Mouse (Mus musculus) kidney, adult 9 months (tissue): Measurements from ENCODE around the gene Amer2.

Experiments used
- DNase-seq: peaks from one replicate; pipeline ENCODE4 v3.0.0; 2022

The Amer2 gene

DNA sequence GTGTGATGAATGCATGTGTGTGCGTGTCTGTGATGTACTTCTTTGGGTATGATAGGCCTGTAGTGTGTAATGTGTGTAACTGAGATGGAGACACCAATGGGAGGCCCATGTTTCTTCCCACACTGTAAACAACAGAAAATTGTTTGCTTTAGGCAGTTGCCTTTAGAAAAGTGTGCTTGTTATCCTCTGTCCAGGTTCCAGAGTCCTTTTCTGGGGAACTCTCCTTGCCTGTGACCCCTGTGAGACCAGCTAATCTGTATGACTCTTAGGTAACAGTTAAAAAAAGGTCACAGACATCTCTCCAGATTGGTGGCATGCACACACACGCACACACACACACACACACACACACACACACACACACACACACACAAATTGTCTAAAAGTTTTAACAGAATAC is 15.3 kb downstream of the Amer2 start:
- no peak for DNase-seq

- DNase-seq, result no peak
Observed at GRCm38 (mm10) chr14:60392202-60392601, 19.1 kb downstream of the Amer2 start.

DNA sequence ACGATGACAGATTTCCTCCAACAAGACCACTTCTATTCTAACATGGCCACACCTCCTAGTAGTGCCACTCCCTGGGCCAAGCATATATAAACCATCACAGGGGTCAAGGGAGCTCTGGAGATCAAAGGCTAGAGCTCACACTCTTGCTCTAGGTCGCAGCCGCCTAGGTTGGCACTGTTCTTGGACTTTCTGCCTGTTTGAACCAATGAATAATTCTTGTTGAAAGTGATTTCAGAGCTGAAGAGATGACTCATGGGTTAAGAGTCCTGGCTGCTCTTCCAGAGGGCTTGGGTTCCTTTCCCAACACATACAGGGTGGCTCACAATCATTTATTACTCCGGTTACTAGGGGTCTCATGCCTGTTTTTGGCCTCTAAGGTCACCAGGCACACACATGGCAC is 24.3 kb downstream of the Amer2 start:
- no peak for DNase-seq

GRCm38 (mm10) chr14:60398861-60399260 is 25.8 kb downstream of the Amer2 start:
- DNase-seq, result no peak

DNA sequence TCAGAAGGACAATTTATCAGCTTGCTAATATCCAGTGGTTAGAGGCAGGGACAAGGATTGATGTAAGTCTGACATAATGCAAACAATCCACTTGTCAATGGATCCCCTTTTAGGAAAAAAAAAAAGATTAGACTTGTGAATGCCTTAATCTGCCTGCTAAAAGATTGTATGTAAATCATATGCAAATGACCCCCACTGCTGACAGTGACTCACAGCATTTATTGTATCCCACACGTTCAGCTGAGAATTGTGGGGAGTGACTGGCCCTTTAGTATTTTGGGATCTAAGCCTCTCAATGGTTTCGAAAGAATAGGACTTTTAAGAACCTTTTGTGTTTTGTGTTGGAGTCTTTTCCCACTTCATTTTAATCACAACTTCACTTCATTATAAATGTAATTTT is 30.2 kb downstream of the Amer2 start:
- no peak for DNase-seq

DNA sequence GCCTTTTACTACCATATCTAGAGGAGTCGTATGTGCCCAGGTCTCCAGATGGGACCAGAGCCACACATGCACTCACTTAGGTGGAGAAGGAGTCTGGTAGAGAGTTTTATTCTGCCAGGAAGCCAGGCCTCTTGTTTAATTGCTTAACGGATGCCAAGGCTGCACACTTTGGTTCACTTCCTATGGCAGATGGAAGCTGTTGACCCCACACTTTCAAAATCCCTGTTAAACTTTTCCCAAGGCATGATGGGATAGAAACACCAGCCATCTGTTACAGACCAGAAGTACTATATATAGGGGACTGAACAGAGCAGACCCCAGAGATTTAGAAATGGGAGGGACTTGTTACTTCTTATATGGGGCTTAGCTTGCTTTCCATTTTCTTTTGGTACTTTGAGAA is 32.8 kb downstream of the Amer2 start:
- DNase-seq, result no peak

- no peak for DNase-seq
Observed at GRCm38 (mm10) chr14:60406543-60406942, 33.5 kb downstream of the Amer2 start.

DNA sequence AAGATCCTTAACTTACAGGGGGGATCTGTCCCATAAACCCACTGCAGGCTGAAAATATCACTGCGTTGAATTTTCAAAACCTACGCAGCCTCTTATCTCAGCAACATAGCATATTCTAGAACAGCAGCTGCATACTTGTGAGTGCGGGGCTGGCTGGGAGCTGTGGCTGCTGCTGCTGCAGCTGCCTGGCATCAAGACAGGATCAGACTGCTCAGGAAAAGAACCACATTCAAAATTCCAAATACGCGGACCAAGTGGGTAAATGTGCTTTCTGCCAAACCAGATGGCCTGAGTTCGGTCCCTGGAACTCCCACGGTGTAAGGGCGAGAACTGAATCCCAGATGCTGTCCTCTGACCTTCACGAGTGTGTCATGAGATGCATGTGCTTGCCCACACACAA is 34.3 kb downstream of the Amer2 start:
- DNase-seq, result no peak

DNA sequence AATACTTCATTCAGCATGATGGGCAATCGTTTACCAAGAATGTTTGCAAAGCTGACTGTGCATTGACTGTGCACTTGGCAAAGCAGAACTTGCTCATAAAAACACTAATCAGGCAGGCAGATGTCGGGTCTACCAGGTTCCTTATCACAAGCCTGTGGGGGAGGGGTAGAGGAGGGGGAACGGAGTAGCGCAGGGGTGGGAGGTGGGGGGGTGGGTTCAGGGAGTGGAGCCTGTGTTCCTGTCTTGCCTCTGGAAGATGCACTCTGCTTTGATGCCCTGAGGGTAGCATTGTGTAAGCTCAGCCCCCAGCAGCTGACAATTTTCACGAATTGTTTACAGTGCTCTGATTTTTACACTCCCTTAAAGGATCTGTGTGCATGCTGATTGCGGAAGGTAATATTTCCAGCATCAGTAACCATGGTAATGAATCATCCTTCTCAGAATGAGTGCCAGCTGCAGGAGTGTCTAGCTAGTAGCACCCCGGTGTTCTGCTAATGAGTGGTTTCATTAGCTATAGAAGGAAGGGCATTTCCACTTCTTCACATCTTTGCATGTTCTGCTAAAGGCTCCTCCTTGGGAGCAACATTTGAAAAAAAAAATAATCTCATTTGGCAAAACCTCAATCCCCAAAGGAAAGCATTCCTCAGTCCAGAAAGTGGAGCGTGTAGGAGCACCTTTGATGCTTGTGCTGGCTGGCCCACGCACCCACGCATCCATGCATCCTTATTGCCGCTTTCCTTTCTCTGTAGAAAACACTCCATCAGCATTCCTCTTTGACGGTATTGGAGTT is 36.8 kb downstream of the Amer2 start:
- DNase-seq, result no peak

GRCm38 (mm10) chr14:60411229-60411628 is 38.2 kb downstream of the Amer2 start:
- DNase-seq, result no peak

DNA sequence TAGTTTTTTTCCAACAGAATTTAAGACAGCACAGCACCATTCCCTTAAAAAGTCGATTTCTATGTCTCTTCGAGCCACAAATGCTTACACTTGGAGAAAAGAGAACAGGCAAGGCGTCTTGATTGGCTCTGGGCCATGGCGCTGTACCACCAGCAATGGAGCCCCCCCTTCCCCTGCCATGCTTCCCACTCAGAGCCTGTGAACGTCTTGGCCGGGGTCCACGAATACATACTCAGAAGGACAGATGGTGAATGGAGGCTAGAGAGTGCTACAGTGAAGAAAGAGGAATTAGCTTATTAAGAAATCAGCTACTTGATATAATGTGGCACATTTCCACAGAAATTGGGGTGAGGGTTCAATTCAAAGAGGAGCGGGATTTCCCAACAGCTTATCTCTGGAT is 41.6 kb downstream of the Amer2 start:
- DNase-seq, result no peak

DNA sequence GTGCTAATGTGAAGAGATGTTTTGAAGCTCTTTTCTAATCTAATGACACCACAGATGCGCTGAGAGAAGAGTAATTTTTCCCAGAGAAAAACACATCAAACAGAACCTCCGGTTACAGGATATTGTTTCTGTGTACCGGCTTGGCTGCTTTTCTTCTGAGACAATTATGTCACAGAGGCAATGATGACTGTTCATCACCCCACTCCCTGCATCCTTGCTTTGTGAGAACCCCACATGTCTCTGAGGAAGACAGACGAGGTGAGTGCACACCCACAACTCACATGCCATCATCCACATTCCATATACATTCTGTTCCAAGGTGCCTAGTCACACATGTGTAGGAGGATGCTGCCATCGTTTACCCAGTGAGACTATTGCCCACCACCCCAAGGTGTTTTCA is 44.9 kb downstream of the Amer2 start:
- no peak for DNase-seq

GRCm38 (mm10) chr14:60422920-60423319 is 49.9 kb downstream of the Amer2 start:
- no peak for DNase-seq

GRCm38 (mm10) chr14:60424174-60424573 is 51.1 kb downstream of the Amer2 start:
- no peak for DNase-seq

DNA sequence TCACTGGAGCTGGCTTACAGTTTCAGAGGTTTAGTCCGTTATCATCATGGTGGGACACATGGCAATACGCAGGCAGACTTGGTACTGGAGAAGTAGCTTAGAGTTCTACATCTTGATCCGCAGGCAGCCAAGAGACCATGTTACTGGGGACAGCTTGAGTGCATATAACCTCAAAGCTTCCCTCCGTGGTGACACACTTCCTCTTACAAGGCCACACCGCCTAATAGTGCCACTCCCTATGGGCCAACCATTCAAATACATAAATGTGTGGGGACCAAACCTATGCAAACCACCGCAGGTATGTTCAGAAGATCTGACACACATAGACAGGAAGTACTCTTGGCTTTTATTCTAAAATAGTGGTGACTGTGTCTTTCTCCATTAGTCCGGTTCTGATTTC is 52.5 kb downstream of the Amer2 start:
- no peak for DNase-seq

DNA sequence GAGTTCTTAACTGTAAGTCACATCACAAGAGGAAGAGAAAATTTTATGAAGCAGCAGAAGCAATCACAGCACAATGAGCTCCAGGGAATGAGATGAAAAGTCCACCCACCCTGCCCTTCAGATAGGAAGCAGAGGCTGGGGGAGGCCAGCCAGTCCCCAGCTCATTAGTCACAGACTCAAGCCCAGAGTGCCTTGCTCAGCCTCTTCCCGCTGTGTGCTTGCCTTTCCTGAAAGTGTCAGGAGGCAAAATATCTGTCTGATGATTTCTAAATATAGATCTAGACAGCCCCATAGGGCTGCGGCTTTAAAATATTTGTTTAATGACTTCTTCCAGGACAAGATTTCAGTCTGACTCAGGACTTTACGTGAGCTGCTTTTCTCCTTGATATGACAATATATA is 54.8 kb downstream of the Amer2 start:
- DNase-seq, result no peak

DNA sequence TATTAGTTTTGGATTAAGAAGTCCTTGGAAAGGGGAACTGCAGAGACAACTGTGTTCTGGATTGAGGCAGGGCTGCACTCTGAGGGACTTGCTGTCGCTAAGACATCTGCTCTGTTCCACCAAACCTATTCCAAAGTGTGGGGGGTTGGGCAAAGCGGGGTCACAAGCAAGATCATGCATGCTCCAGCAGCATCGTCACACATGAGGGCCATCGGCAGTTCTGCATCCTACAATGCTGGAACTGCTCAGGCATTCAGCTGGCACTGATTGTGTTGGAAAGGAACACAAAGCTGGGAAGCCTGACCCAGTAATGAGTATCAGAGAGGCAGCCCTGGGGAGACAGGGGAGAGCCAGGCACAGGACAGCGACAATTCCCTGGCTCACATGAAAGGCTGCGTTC is 56.5 kb downstream of the Amer2 start:
- DNase-seq, result no peak

DNA sequence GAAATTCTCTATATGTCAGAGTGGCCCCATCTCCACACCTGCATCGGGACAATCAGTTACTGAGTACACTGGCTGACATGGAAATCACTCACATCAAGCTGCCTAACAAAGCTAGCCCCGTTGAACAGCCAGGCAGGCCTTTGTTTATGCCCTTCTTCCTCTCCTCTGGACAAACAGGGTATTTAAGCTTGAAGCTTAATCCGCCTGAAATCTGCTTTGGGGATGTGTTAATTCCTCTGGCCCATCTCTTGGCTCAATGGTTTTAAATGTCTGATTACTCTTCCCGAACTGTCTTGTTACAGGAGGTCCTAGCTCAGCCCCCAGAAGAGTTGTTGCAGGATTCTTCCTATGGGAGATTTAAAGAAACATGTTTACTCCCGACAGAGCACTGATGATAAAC is 58.5 kb downstream of the Amer2 start:
- DNase-seq, result no peak

GRCm38 (mm10) chr14:60432136-60432535 is 59.1 kb downstream of the Amer2 start:
- no peak for DNase-seq

GRCm38 (mm10) chr14:60435515-60435914 is 62.5 kb downstream of the Amer2 start:
- no peak for DNase-seq

DNA sequence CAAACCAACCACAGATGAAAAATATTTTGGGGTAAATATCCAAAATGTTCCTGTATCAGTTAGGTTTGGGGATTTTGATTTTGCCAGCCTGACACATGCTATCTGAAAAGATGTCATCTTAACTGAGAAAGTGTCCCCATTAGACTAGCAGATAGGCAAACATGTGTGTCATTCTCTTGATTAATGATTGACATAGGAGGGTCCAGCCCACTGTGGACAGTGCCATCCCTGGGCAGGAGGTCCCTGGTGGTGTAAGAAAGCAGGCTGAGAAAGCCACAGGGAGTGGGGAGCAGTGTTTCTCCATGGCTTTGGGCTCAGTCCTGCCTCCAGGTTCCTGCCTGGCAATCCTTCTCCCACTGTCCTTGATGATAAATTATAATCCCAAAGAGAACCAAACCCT is 63.3 kb downstream of the Amer2 start:
- no peak for DNase-seq
